Mouse (Mus musculus) layer of hippocampus, adult 6 months (tissue): Measurements from ENCODE around the gene Timm10b. TPM values are rescaled to one million over a fixed set of nuclear protein-coding genes. Genes with fewer than 3 reads are reported as not detected.

Source experiments
- long read RNA-seq, 2 experiments: library from polyadenylated mRNA; unstranded; transcript quantifications; one replicate each; pipeline ENCODE4 v2.0.0; 2019 to 2020
- polyA plus RNA-seq: library from polyadenylated mRNA; unstranded; fragments of <200 nt; fragmentation: Nextera tagmentation; gene quantifications from 2 replicates; pipeline ENCODE4 v1.2.3, GENCODE M21; 2021

The Timm10b gene
- 184 and 197 TPM in 2 replicates for polyA plus RNA-seq
- long read RNA-seq, experiment 1, transcript Timm10b-203 (3 exons, 3,273 nt), result major isoform, 33 of 75 reads
- long read RNA-seq, experiment 1, transcript Timm10b-201 (4 exons, 694 nt), result minor isoform, 10 of 75 reads
- long read RNA-seq, experiment 1, transcript Timm10b-202 (4 exons, 671 nt), result minor isoform, 6 of 75 reads
- long read RNA-seq, experiment 1, transcript Timm10b-210 (2 exons, 373 nt), result minor isoform, 6 of 75 reads
- long read RNA-seq, experiment 1, partial matches to known transcripts, result 7 of 75 reads
- long read RNA-seq, experiment 1, other reads (novel, unspliced or antisense), result 9 of 75 reads
- long read RNA-seq, experiment 2, transcript Timm10b-203 (3 exons, 3,273 nt), result major isoform, 15 of 27 reads
- long read RNA-seq, experiment 2, partial matches to known transcripts, result 0 of 27 reads
- long read RNA-seq, experiment 2, other reads (novel, unspliced or antisense), result 3 of 27 reads

GRCm38 (mm10) chr7:105639756-105640155, at the start of gene Timm10b:
TSS of gene Timm10b (plus strand) at chr7:105640056.

DNA sequence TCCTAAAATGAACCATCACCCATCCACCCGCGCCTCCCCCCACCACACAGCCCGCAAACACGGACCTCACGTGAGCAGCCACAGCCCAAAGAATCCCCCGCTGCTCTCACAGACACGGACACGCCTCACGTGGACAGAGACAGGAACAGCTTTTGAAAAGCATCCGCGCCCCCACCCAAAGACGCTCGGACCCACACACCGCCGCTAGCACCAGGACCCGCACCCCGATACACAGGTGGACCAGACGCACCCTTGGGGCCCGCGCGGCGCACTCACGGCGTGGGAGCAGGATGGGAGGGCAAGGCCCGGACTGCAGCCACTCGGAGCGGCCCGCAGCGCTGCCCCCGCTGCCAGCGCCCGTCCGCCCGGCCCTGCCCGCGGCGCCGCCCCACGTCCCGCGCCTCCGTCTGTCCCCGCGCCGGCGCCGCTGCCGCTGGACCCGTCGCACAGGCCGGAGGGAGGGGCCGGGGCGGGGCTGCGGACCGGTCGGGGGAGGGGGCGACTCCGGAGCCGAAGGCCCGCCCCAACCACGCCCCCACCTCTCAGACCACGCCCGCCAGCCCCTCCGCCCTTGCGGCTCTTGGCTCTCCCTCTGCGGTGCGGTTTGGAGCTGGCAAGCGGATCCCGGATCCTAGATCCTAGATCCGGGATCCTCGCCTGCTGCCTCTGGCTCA, 6.6 kb upstream of the Timm10b start, which contains the start of gene Trim3:
Gene Trim3, minus strand, starts transcription at position 445 of the 674 bp plus-strand sequence.

DNA sequence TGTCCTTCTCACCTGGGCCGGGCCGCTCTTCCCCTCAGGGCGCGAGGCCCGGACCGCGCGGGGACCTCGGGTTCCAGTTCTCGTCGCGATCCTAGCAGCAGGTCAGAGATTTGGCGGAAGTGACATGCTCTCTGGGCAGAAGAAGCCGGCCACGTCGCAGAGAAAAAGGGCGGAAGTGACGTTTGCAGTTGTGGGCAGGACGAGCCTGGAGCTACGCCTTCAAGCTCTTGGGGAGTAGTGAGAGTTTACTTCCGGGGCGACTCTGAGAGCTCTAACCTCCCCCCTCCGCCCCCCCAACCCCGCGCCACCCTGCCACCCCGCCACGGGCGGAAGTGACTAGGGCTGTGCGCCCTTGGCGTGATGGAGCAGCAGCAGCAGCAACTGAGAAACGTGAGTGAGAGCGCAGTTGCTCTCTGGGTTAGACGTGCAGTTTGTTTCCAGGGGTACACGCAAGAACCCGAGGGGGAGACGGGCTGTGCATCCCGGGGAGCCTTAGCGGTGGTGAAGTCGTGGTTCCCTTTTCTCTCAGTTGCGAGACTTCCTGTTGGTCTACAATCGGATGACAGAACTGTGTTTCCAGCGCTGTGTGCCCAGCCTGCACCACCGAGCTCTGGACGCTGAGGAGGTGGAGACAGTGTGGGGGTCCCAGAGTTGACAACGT, 507 bp downstream of the Timm10b start, which contains the start of the genes Arfip2 and Gm45799:
Gene Arfip2, minus strand, starts transcription at position 184 of the 661 bp plus-strand sequence.
Gene Gm45799, plus strand, starts transcription at position 320 of the 661 bp plus-strand sequence.

GRCm38 (mm10) chr7:105650639-105651435, 11.0 kb downstream of the Timm10b start, which contains the start of gene Dnhd1:
TSS of gene Dnhd1 (plus strand) at chr7:105650827.

Other genes with a start within 250 kb of the Timm10b start
- gene Fam160a2, start 240.0 kb upstream of the Timm10b start, polyA plus RNA-seq, result 31.5 and 42.0 TPM in 2 replicates
- 0.14 and 0.24 TPM in 2 replicates for gene Cnga4, start 235.5 kb upstream of the Timm10b start, polyA plus RNA-seq
- gene Cckbr, start 214.3 kb upstream of the Timm10b start, polyA plus RNA-seq, result 7.3 and 7.7 TPM in 2 replicates
- 29.9 and 31.8 TPM in 2 replicates for gene Cavin3, start 157.8 kb upstream of the Timm10b start, polyA plus RNA-seq
- gene Smpd1, start 85.7 kb upstream of the Timm10b start, polyA plus RNA-seq, result 93.9 and 95.7 TPM in 2 replicates
- gene Apbb1, start 58.4 kb upstream of the Timm10b start, polyA plus RNA-seq, result 408 and 453 TPM in 2 replicates
- 0.72 and 0.77 TPM in 2 replicates for gene Hpx, start 39.9 kb upstream of the Timm10b start, polyA plus RNA-seq
- gene Trim3, start 6.5 kb upstream of the Timm10b start, polyA plus RNA-seq, result 32.0 and 36.8 TPM in 2 replicates
- 41.3 and 47.5 TPM in 2 replicates for gene Arfip2, start 360 bp downstream of the Timm10b start, polyA plus RNA-seq
- 12.7 and 32.7 TPM in 2 replicates for gene Gm45799, start 496 bp downstream of the Timm10b start, polyA plus RNA-seq
- gene Dnhd1, start 10.8 kb downstream of the Timm10b start, polyA plus RNA-seq, result 0.01 and 0.04 TPM in 2 replicates
- gene Ilk, start 96.5 kb downstream of the Timm10b start, polyA plus RNA-seq, result 63.2 and 64.5 TPM in 2 replicates
- 5.3 and 7.3 TPM in 2 replicates for gene Rrp8, start 97.3 kb downstream of the Timm10b start, polyA plus RNA-seq
- gene Taf10, start 104.3 kb downstream of the Timm10b start, polyA plus RNA-seq, result 11.2 and 13.6 TPM in 2 replicates
- 115 and 138 TPM in 2 replicates for gene Tpp1, start 112.2 kb downstream of the Timm10b start, polyA plus RNA-seq
- gene Dchs1, start 147.6 kb downstream of the Timm10b start, polyA plus RNA-seq, result 1.2 TPM in 2 replicates
- 272 and 284 TPM in 2 replicates for gene Mrpl17, start 171.0 kb downstream of the Timm10b start, polyA plus RNA-seq